Mouse (Mus musculus): ENCODE data around the gene Tesk1. TPM values are rescaled to one million over a fixed set of nuclear protein-coding genes. Genes with fewer than 3 reads are reported as not detected.
A peak's percentile ranks its signal among the peaks of the same experiment; 100 is the strongest.

Tesk1 gene
- total RNA-seq, 2 experiments from 2014 or later = 79.9 to 86.0 TPM

DNA sequence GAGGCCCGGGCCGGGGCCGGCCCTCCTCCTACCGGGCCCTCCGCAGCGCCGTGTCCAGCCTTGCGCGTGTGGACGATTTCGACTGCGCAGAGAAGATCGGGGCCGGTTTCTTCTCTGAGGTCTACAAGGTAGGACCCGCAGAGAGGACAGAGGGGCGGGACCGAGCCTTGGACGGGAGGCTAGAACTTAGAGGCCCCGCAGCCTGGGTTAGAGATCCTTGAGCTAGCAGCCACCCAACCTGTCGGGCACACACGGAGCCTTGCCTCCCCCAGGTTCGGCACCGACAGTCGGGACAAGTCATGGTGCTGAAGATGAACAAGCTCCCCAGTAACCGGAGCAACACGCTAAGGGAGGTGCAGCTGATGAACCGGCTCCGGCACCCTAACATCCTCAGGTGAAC lies 1.8 kb downstream of the Tesk1 start:
- Histone ChIP-seq H3K27ac (peak overlapping the region; percentile 77), H3K4me3 (peak overlapping the region; percentile 81)
- DNase-seq (ENCODE audit: low spot score in 2 of 2) = no peak
- TF ChIP-seq CTCF (conservative IDR thresholded peaks at IDR 0.05) = no peak

DNA sequence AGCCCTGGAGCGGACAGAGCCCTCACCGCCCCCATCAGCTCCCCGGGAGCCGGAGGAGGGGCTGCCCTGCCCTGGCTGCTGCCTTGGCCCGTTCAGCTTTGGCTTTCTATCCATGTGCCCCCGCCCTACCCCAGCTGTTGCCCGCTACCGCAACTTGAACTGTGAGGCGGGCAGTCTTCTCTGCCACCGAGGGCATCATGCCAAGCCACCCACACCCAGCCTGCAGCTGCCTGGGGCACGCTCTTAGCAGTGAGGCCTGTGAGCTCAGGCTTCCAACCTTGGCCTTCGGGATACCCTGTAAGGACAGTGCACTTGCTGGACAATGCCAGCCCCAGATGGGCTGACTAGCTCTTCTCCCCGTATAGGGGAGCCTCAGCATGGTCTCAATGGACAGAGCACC lies 5.5 kb downstream of the Tesk1 start:
- DNase-seq (ENCODE audit: low spot score in 2 of 2) = no peak
- H3K4me3 ChIP-seq = no peak overlapping the region
- no peak overlapping the region for H3K27ac ChIP-seq
- TF ChIP-seq CTCF (conservative IDR thresholded peaks at IDR 0.05) = no peak

DNA sequence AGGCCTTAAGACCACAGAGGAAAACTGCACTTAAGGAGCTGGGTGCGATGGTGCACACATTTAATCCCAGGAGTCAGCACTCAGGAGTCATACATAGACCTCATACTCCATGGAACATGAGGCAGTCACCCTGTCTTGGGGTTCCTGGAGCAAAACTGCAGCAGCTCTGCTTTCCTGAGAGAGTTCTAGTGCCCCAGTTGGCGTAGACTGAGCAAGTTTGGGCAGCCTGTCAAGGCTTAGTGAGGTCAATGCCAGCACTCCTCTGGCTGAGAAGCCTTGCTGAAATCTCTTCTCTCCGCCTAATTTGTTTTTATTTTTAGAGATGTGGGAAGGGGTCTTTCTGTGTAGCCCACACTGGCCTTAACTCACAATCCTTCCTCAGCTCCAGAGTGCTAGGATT lies 6.8 kb downstream of the Tesk1 start:
- TF ChIP-seq CTCF (conservative IDR thresholded peaks at IDR 0.05) = no peak
- DNase-seq (ENCODE audit: low spot score in 2 of 2) = no peak
- Histone ChIP-seq H3K27ac (no peak overlapping the region), H3K4me3 (no peak overlapping the region)

DNA sequence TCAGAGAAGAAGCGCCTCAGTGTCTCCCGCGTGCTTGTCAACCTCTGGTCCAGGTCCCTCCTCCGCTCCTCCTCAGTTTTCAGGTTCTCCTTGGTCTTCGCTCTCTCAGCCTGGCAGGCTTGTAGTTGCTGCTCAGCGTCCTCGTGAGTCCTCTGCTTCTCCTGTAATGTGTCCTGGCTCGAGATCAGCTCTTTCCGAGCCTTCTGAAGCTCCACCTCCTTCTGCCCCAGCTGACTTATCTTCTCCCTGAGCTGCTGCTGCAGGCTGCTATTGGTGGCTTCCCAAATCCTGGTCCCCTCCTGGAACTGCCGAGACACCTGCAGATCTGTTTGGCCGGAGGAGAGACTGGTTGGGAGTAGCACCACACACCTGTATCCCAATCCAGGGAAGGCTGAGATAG lies 10.6 kb downstream of the Tesk1 start:
- H3K27ac ChIP-seq = no peak overlapping the region

DNA sequence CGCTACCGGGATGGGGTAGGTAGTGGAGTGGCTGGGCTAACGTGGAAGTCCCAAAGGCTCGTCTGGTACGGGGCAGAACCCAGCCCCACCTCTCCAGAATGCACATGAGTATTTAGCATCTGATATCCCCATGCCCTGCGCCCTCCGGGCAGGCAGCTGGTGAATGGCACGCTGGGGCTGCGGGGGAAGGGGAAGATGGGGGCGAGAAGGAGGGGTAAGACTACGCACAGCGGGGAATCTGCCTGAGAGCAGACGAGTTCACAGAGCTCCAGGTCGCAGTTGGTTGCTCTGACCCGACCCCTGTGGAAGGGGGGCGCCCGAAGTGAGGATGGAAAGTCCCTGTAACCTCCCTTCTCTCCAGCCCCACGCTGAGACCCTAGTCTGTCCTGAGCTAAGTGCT lies 11.7 kb downstream of the Tesk1 start:
- H3K27ac ChIP-seq = no peak overlapping the region
- H3K4me3 ChIP-seq = no peak overlapping the region; the same call in 1 of the 2 replicates
- TF ChIP-seq CTCF (conservative IDR thresholded peaks at IDR 0.05) = no peak
- no peak for DNase-seq (ENCODE audit: low spot score in 2 of 2)

More for the DNA sequence above, 10.6 kb downstream of the Tesk1 start:
- H3K4me3 ChIP-seq = no peak overlapping the region
- no peak for TF ChIP-seq CTCF (conservative IDR thresholded peaks at IDR 0.05)
- no peak for DNase-seq (ENCODE audit: low spot score in 2 of 2)

DNA sequence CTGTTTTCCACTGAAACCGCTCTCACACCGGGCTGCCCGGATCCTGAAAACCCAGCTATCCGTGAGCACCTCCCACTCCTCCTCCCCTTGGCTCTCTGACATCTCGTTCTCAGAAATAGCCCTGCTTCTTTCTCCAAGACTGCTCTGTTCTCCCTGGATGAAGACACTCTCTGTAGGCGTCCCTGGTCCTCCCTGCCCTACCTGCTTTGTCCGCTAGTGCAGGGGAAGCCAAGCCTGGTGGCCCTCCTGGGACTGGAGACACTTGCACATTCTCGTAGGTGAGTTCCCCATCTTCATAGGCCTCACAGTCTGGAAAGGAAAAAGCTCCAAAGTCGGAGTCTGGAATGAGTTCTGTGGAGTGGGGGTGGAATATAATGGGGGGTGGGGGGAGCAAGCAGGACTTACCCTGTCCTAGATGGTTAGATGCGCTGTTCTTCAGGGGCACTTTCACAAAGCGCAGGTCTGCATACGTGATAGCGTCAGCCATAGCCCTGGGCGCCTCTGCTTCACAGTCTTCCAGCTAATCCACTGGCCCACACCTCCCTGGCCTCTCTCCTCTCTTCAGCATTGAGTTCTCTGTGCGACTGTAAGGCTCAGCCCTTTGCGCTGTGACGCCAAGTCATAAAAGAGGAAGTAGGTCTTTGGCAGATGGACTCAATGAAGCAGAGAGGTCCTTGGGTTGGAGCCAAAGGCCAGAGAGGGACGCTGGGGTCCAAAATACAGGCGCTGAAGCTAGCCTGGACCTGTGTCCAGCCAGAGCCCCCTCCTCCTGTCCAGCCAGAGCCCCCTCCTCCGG lies 12.5 kb downstream of the Tesk1 start, which contains the start of gene Cd72:
Gene Cd72 (minus strand): TSS at position 588 of the 796 bp plus-strand sequence.
- Histone ChIP-seq H3K4me3 (no peak within 1 kb of the TSS; the same call in 1 of the 2 replicates), H3K27ac (no peak within 1 kb of the TSS)
- DNase-seq (ENCODE audit: low spot score in 2 of 2) = no peak
- no peak for TF ChIP-seq CTCF (conservative IDR thresholded peaks at IDR 0.05)

DNA sequence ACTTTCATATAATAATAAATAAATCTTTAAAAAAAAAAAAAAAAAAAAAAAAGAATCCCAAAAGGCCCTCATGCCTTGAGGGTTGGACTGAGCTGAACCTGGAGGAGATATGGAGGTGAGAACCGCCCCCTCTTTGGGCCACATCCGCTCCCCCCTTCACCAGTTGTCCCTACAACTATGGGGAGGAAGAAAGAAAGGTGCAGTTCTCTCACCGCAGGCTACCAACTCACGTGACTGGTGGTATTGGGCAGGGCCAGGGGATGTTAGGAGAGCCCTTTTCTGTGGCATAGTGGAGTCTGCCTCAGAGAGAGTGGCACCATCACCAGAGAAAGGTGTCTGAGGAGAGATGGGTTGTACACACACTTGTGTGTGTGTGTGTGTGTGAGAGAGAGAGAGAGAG lies 14.7 kb downstream of the Tesk1 start:
- no peak for TF ChIP-seq CTCF (conservative IDR thresholded peaks at IDR 0.05)
- no peak for DNase-seq (ENCODE audit: low spot score in 2 of 2)
- Histone ChIP-seq H3K27ac (no peak overlapping the region), H3K4me3 (no peak overlapping the region)

DNA sequence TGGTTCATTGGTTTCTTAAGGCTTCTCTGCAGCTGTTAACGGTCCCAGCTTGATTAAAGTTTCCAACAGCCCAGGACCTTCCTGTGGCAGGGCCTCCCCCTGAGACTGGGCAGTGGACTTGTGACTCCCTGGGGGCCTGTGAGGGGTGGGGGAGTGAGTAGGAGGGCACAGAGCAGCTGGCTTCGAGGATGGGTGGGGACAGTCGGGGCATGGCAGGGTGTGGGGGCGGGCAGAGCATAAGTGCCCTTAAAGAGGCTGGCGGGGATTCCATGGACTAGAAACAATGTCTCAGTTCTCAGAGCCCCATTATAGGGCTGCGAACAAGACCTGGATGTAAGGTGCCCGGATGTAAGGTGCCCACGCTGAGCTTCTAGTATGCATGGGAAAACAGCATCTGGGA lies 15.4 kb downstream of the Tesk1 start:
- no peak for DNase-seq (ENCODE audit: low spot score in 2 of 2)
- H3K27ac ChIP-seq = no peak overlapping the region
- no peak for TF ChIP-seq CTCF (conservative IDR thresholded peaks at IDR 0.05)
- no peak overlapping the region for H3K4me3 ChIP-seq

DNA sequence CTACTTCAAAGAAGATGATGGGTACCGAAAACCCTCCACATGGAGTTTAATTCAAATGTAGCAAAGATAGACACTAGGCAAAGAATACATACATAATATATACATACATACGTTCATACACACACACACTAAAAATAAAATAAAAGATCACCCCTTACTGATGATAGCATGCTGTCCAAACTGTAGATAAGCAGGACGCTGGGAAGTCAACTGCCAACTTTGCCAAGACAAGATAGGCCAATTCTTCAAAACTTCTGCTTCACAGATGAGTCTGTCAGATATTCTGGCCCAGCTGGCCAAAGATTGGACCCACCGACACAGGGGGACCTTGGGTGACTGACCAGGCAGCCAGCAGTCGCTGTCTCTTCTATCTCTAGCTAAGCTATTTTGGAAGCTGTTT lies 21.4 kb downstream of the Tesk1 start:
- no peak for DNase-seq (ENCODE audit: low spot score in 2 of 2)
- no peak for TF ChIP-seq CTCF (conservative IDR thresholded peaks at IDR 0.05)
- H3K4me3 ChIP-seq = no peak overlapping the region
- H3K27ac ChIP-seq = no peak overlapping the region

DNA sequence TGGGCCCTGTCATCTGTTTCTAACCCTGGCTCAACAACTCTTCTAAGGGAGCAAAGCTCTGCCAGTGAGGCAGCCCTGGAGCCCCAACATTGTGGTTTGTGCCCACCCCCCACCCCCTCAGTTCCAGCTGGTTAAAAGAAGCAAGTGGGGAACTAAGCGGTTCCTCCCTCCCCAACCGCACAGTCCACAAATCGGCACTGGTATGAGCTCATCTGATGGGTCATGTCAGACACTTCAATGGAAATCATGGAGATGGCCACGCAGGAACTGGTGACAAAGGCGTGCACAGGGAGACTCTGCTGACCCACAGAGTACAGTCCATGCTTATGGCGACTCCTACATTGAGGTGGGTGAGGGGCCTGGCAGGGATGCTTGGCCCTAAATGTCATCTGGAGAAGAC lies 24.2 kb downstream of the Tesk1 start:
- Histone ChIP-seq H3K4me3 (no peak overlapping the region), H3K27ac (no peak overlapping the region)
- TF ChIP-seq CTCF (conservative IDR thresholded peaks at IDR 0.05) = no peak
- no peak for DNase-seq (ENCODE audit: low spot score in 2 of 2)

DNA sequence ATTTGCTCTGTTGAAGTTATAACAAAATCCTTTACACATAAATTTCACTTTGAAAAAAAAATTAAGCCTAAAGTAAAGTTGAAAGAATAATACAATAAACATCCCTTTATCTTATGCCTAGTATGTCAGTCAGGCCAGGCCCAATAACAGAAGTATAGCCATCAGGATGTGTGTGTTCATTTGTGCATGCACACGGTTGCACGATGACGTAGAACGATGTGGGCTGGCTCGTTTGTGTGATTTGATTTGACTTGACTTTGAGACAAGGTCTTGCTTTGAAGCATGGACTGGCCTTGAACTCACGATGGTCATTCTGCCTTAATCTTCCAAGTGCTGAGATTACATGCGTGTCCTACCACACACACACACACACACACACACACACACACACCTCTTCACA lies 25.1 kb downstream of the Tesk1 start:
- DNase-seq (ENCODE audit: low spot score in 2 of 2) = no peak
- no peak for TF ChIP-seq CTCF (conservative IDR thresholded peaks at IDR 0.05)

DNA sequence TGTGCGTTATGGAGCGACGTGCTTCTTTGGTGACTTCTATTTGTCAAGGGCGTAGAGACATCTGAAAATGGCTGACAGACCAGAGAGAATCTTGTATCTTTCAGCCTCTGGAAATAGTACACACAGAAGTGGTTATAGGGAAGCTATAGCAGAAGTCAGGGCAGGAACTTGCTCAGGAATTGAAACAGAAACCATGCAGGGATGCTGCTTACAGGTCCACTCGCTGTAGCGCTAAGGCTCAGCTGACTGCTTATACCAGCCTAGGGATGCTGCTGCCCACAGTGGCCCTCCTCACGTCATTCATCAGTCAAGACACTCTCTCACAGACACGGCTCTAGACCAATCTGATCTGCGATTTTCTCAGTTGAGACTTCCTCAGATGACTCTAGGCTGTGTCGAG lies 28.6 kb downstream of the Tesk1 start:
- Histone ChIP-seq H3K27ac (no peak overlapping the region), H3K4me3 (no peak overlapping the region)
- no peak for DNase-seq (ENCODE audit: low spot score in 2 of 2)
- TF ChIP-seq CTCF (conservative IDR thresholded peaks at IDR 0.05) = no peak

More for the DNA sequence above, 25.1 kb downstream of the Tesk1 start:
- no peak overlapping the region for H3K27ac ChIP-seq
- H3K4me3 ChIP-seq = no peak overlapping the region

DNA sequence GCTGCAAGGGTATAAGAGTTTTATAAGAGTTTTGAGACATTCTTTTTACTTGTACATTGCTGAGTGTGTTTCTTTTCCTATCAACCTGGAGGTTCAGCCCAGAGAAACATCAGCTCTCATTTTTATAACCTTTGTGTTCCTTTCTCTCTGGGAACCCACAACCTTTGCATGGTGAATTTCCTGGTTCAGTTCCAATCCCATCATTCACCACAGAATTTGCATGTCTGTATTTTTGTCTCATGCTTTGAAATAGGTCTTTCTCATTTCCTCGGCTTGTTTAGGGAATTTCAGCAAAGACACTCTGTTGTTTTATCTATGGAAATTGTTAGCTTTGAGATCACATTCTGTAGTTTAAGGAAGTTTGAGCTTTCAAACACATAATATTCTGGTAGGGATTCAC lies 31.9 kb downstream of the Tesk1 start:
- Histone ChIP-seq H3K27ac (no peak overlapping the region), H3K4me3 (no peak overlapping the region)
- no peak for DNase-seq (ENCODE audit: low spot score in 2 of 2)
- no peak for TF ChIP-seq CTCF (conservative IDR thresholded peaks at IDR 0.05)

DNA sequence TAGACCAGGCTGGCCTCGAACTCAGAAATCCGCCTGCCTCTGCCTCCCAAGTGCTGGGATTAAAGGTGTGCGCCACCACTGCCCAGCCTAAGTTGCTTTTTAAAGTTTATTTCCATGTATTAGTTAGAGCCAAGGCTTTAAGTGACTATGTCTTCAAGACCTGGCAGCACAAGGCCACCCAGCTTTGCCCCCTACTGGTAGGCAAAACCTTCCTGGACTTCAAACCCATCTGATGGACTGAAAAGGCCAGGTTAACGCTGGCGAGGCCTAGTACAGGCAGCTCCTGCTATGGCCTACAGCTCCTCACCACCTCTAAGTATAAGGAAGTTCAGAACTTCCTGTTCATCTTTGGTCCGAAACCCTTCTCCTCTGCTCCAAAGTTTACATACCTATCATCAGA lies 34.9 kb downstream of the Tesk1 start:
- peak; percentile 41 for TF ChIP-seq CTCF (conservative IDR thresholded peaks at IDR 0.05)
- Histone ChIP-seq H3K27ac (no peak overlapping the region), H3K4me3 (no peak overlapping the region)
- DNase-seq (ENCODE audit: low spot score in 2 of 2) = no peak

Data from layer of hippocampus, adult 2 months (tissue).